Mouse (Mus musculus) adrenal gland, postnatal 10 days (tissue): ENCODE results near the gene Ttc39a. TPM values are rescaled to one million over a fixed set of nuclear protein-coding genes. Genes with fewer than 3 reads are reported as not detected.
"Not testable (repeated sequence)": the region's sequence is repeated elsewhere in the genome, so short reads cannot be mapped to it uniquely, and the experiment has no call there.

Source experiments
- DNase-seq: peaks from one replicate; pipeline ENCODE4 v3.0.0; 2021; ENCODE audit warnings: mixed read lengths
- long read RNA-seq, 2 experiments: library from polyadenylated mRNA; stranded (forward); transcript quantifications; one replicate each; pipeline ENCODE4 v2.0.0; 2021
- total RNA-seq, 2 experiments: library from RNA; stranded (reverse); gene quantifications; 2 replicates each; pipeline ENCODE4 v1.2.3; 2021

Ttc39a gene
- total RNA-seq: 1 to 10 TPM; 5.3 to 5.8 TPM
- long read RNA-seq, experiment 1, transcript Ttc39a-201 (18 exons, 2,356 nt): major isoform, 6 of 10 reads
- long read RNA-seq, experiment 1, partial matches to known transcripts: 1 of 10 reads
- long read RNA-seq, experiment 1, other reads (novel, unspliced or antisense): 3 of 10 reads
- long read RNA-seq, experiment 2, transcript Ttc39a-201 (18 exons, 2,356 nt): major isoform, 8 of 13 reads
- long read RNA-seq, experiment 2, partial matches to known transcripts: 0 of 13 reads
- long read RNA-seq, experiment 2, other reads (novel, unspliced or antisense): 5 of 13 reads

DNA sequence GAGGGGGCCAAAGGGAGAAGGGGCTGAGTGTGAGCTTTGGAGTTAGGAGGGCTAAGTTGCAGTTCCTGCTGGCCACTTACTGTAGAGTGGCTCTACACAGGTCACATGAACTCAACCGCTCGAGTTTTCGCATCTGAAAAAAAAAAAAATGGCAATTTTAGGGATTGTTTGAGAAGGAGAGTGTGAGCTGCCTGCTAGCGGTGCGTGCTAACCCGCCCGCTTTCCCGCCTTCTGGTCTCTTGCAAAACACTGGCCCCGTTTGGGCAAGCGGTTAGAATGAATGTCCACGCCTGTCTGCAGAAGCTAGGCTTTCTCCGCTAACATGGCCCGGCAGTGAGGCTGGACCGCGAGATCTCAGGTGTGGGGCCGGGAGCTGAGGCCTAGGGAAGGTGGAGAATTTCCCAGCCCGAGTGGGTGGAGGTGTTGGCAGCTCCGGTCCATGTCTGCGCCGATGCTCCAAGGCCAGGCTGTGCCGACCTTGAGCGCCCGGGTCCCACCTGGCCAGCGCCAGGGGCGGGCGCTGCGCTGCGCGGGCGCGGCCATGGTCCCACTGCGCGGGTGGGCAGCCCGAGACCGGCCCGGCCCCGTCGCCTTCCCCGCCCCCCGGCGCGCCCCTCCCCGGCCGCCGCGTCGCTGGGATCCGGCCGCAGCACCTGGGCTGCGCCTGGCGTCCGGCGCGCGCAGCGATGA lies at the start of gene Ttc39a:
TSS of gene Ttc39a (plus strand) at position 138 of the 690 bp plus-strand sequence.
- peak; percentile 68 for DNase-seq

DNA sequence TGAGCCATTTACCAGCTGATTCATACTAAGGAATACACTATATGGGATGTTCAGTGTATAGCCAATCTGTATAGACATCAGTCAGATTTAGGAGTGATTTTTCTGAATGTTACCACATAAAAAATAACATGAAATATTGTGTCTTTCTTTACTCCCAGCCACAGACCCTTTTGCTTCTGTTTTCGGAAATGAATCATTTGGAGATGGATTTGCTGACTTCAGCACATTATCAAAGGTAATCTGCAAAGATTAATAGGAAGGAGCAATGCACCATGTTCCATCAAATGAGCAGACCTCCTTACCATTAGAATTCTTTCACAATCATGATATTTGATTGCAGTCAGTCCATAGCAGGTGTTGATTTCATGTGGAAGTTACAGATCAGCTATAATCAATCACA lies 28.3 kb upstream of the Ttc39a start:
- no peak for DNase-seq

DNA sequence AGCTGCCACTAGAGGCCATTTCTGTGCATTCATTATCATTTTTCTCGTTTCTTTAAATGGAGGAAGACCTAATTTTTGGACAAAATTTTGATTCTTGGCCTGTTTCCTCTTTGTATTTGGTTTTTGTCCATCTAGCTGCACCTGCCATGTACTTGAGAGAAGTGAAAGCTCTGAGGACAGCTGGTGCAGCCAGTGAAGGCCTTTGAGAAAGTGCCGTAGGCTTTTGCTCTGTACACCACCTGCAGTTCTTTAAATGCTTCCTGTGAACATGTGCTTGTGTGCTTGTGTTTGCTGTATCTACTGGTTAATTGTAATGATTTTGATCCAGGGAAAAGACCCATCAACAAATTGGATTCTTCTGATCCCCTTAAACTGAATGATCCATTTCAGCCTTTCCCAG lies 24.0 kb upstream of the Ttc39a start:
- DNase-seq: no peak

GRCm38 (mm10) chr4:109385599-109385998 lies 20.8 kb upstream of the Ttc39a start:
- DNase-seq: no peak

DNA sequence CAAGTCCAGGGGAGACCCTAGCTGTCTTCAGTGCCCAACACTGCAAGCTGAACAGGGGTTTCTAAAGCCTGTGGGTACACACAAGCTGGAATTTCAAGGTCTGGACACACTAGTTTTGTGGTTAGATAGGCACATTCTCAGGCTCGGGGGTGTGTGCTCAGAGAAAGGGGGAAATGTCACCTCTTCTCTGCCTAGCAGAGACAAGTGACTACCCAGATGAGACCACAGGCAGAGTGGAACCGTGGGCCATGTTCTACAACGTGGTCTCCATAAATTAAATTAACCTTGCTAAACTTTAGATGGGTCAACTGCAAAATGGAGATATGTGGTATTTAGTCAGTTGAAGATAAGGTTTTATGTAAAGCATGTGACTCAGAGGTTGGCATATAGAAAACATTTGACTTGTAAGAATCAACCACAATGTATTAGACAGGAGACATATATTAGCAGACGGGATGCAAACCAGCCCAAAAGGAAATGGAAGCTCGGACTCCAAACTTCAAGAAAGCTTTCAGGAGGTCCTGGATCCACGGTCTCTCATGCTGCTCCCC lies 13.1 kb upstream of the Ttc39a start:
- no peak for DNase-seq

- no peak for DNase-seq
These were observed 12.5 kb upstream of the Ttc39a start for GRCm38 (mm10) chr4:109393902-109394301.

DNA sequence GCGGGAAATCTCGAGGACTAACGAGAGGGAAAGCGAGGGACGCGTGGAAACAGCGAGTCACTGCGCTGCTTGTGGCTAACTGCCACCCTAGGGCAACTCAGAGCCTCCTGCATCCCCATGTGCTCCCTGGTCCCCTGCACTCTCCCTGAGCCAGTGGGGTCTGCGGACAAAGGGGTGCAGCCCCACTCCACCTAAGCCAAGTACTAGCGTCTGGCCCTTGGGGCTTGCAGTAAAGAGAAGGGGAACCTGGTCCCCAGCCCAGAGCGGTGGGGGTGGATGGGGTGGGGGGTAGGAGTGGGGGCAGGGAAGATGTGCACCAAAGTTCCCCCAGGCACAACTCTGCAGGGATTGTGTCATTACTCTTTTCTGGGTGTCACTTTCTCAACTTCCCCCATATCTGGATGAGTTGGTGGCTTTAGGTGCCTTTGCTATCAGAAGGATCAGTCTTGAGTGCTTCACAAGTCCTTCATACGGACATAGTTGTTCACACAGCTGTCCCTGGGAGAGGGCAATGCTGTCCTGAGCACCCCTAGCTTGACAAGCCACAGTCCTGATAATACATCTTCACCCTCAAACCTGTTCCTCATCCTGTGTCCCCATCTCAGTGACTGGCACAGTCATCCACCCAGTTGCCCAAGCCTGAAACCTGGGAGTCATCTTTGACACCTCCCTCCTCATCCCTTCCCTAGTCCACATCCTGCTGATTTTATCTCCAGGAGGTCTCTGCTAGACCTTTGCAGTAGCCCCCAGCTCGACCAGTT lies 11.9 kb upstream of the Ttc39a start:
- no peak for DNase-seq

- no peak for DNase-seq
These were observed 6.0 kb upstream of the Ttc39a start for GRCm38 (mm10) chr4:109400366-109400980.

DNA sequence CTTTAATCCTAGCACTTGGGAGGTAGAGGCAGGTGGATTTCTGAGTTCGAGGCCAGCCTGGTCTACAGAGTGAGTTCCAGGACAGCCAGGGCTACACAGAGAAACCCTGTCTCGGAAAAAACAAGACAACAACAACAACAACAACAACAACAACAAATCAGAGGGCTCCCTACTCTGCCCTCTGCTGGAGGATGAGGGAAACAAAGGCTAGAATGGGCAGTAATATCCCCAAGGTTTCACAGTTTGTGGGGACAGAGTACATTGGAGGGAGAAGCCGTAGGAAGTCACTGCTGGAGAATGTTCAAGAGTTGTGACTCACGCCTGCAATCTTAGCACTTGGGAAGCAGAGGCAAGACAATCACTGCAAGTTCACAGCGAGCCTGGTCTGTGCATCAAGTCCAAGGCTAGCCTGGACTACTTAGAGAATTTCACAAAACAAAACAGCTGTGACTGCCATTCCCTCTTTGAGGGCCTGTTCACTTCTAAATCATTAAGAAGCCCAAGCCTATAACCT lies 5.2 kb upstream of the Ttc39a start:
- no peak for DNase-seq

DNA sequence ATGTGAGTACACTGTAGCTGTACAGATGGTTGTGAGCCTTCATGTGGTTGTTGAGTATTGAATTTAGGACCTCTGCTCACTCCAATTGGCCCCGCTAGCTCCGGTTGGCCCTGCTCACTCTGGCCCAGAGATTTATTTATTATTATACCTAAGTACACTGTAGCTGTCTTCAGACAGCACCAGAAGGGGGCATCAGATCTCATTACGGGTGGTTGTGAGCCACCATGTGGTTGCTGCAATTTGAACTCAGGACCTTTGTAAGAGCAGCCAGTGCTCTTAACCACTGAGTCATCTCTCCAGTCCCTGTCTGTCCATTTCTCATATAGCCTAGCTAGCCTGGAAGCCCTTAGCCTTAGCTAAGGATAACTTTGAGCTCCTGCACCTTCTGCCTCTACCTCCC lies 1.5 kb upstream of the Ttc39a start:
- not testable (repeated sequence) for DNase-seq

GRCm38 (mm10) chr4:109405415-109405814 lies 1.0 kb upstream of the Ttc39a start:
- DNase-seq: no peak

GRCm38 (mm10) chr4:109406054-109406485 lies 353 bp upstream of the Ttc39a start:
- DNase-seq: peak; percentile 87

GRCm38 (mm10) chr4:109407176-109407520 lies 725 bp downstream of the Ttc39a start:
- no peak for DNase-seq

- DNase-seq: no peak
These were observed 1.5 kb downstream of the Ttc39a start for GRCm38 (mm10) chr4:109407701-109408485.

- no peak for DNase-seq
These were observed 4.4 kb downstream of the Ttc39a start for GRCm38 (mm10) chr4:109410681-109411376.

GRCm38 (mm10) chr4:109411377-109411967 lies 5.0 kb downstream of the Ttc39a start:
- no peak for DNase-seq

GRCm38 (mm10) chr4:109412233-109412632 lies 5.8 kb downstream of the Ttc39a start:
- DNase-seq: no peak

DNA sequence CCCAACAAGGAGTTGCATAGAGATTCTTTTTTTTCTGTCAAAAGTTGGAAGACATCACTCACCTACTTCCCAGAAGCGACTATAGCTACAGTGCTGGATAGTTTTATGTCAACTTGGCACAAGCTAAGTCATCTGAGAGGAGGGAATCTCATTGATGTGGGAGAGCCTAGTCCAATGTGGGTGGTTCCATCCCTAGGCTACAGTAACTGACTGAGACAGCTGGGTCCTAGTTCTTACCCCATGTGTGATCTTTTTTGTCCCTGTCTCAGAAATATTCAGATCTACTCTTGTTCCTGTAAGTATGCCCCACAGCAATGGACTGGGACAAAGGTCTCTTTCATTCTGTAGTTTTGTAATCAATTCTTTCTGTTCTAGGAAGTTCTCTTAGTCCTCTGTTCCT lies 11.6 kb downstream of the Ttc39a start:
- DNase-seq: no peak

DNA sequence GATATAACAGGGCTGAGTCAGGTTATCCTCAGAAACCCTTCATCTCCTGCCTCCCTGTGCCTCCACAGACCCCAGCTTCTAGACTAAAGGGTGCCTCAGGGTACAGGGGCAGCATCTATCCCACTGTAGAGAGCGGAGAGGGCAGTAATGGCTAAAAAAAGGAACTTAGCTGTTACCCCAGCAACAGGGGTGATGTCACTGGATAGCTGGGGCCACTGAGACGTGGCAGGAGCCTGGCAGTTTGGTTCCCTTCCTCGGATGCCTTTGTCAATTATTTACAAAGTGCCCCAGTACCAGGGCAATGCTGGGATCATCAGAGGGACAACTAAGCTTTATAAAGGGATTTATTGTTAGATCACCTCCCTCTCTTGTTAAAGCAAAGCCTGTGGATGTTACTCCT lies 12.6 kb downstream of the Ttc39a start:
- no peak for DNase-seq

DNA sequence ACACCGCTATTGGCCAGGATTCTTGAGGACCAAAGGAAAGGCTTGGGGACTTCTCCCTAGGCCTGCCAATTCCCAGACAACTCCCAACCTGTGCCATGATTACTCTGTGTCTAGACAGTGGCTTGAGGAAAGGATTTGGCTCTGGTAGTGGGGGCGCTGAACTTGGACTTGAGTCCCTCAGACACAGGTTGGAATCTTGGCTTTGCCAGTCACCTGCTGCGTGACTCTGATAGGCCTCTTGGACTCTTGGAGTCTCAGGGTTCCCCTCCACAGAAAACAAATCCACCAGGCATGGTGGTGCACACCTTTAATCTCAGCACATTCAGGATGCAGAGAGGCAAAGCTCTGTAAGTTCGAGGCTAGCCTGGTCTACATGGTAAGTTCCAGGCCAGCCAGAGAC lies 13.1 kb downstream of the Ttc39a start:
- DNase-seq: no peak
